Mouse (Mus musculus): ENCODE measurements around the gene Prkcg.

Prkcg gene

DNA sequence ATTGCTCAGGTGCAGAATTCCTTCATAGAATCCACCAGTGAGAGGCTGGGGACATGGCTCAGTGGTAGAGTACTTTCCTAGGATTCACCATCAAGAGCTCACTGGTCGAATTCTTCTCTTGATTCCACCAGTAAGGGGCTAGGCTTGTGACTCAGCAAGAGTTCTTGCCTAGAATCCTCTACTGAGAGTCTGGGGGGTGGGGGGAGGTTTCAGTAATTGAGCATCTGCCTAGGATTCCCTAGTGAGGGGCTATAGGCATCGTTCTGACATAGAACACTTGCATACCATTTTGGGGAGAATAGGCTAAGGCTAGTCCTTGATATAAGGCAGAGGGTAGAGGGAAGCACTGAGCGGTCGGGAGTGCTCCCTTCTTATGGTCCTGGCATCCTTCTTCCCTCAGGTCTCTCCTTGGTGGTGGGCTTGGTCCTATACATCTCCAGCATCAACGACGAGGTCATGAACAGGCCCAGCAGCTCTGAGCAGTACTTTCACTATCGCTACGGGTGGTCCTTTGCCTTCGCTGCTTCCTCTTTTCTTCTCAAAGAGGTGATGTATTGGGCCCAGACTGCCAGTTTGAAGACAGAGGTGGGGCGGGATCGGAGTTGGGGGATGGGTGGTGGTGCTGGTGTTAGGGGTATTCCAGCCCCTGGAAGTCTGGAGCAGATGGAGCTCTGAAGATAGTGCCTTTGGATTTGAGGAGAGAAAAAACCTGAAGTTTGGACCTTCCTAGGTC, 76.7 kb downstream of the Prkcg start:
- no peak for DNase-seq (ENCODE audit: low spot score)

- no peak for DNase-seq (ENCODE audit: low spot score)
Observed at GRCm38 (mm10) chr7:3366705-3367516, 77.9 kb downstream of the Prkcg start.

DNA sequence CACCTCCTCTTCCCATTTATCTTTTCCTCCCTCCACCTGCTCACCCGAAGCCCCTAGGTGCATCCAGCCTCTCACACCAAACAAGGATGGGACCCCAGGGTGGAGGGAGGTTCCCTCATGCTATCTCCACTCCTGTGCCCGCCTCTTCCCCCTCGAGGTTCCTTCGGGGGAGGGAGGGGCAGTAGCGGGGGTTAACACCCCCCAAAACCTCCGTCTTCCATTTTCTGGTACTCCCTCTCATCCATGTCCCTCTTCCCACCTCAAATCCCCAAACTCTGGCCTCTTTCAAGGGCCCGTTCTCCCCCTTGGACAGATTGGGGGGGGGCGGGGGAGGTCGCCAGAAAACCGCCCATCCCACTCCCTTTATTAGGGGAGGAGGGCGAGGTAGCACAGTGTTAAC, 78.6 kb downstream of the Prkcg start:
- DNase-seq (ENCODE audit: low spot score): no peak

GRCm38 (mm10) chr7:3368311-3368710, 79.3 kb downstream of the Prkcg start:
- no peak for DNase-seq (ENCODE audit: low spot score)

- no peak for DNase-seq (ENCODE audit: low spot score)
Observed at GRCm38 (mm10) chr7:3369189-3369588, 80.2 kb downstream of the Prkcg start.

- DNase-seq (ENCODE audit: low spot score): no peak
Observed at GRCm38 (mm10) chr7:3370407-3370806, 81.4 kb downstream of the Prkcg start.

DNA sequence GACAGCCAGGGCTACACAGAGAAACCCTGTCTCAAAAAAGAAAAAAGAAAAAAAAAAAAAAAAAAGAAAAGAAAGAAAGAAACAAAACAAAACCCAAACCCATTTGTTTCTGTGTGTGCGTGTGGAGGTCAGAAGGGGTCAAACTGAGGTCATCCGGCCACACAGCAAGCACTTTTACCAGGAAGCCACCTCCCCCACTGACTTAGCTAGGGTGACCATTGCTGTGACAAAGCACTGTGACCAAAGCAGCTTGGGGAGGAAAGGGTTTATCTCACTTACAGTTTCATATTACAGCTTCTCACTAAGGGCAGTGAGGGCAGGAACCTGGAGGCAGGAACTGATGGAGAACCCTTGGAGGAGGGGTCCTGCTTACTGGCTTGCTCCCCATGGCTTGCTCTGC, 83.4 kb downstream of the Prkcg start:
- DNase-seq (ENCODE audit: low spot score): no peak

DNA sequence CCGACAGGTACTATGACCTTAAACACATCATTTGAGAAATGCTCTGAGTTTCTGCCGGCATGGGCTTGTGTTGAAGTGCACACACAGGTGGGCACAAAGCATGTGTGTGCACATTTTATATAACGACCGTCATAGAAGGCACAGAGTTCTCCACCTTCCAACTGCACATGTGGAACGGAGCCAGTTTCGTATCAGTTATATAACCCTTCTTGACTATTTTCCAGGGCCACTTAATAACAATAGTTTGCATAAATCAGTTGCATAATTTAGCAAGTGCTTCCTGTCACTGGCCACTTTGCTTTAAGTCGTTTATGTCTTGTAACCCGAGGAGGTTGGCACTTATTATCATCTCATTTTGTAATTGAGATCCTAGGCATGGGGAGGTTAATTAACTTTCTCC, 84.8 kb downstream of the Prkcg start:
- no peak for DNase-seq (ENCODE audit: low spot score)

- DNase-seq (ENCODE audit: low spot score): no peak
Observed at GRCm38 (mm10) chr7:3376831-3377230, 87.9 kb downstream of the Prkcg start.
